Mouse (Mus musculus) midbrain, embryonic 12.5 days (tissue): ENCODE data around the gene Ncmap. TPM values are rescaled to one million over a fixed set of nuclear protein-coding genes. Genes with fewer than 3 reads are reported as not detected.
A peak's percentile ranks its signal among the peaks of the same experiment; 100 is the strongest.

Experiments
- ATAC-seq: fragments of 200-750 bp; cut with Nextera tagmentation; 2 replicates; pipeline ENCODE4 v1.8.0; 2017; ENCODE audit warnings: low read depth, moderate TSS enrichment, moderate library complexity; ENCODE audit not compliant: low FRiP score
- H3K27ac ChIP-seq: fragments of 300-500 bp; sonication (generic); replicated peaks from 2 replicates; pipeline ENCODE4 v1.5.1; 2016; ENCODE audit warnings: mild to moderate bottlenecking
- H3K27me3 ChIP-seq: fragments of 300-500 bp; sonication (generic); 2 replicates; pipeline ENCODE4 v1.6.1; 2016; ENCODE audit warnings: mild to moderate bottlenecking
- H3K36me3 ChIP-seq: fragments of 300-500 bp; sonication (generic); 2 replicates; pipeline ENCODE4 v1.6.1; 2016
- H3K4me1 ChIP-seq: fragments of 300-500 bp; sonication (generic); 2 replicates; pipeline ENCODE4 v1.6.1; 2016
- H3K4me2 ChIP-seq: fragments of 300-500 bp; sonication (generic); replicated peaks from 2 replicates; pipeline ENCODE4 v1.6.1; 2016; ENCODE audit warnings: mild to moderate bottlenecking, moderate library complexity
- H3K4me3 ChIP-seq: fragments of 300-500 bp; sonication (generic); 2 replicates; pipeline ENCODE4 v1.5.1; 2016; ENCODE audit warnings: mild to moderate bottlenecking
- H3K9ac ChIP-seq: fragments of 300-500 bp; sonication (generic); replicated peaks from 2 replicates; pipeline ENCODE4 v1.6.1; 2016; ENCODE audit warnings: mild to moderate bottlenecking, moderate library complexity
- H3K9me3 ChIP-seq: fragments of 300-500 bp; sonication (generic); 2 replicates; pipeline ENCODE4 v1.6.1; 2016; ENCODE audit warnings: mild to moderate bottlenecking
- WGBS: fragments of 180-500 bp; shearing (Covaris S2); methylation state at CpG from one replicate; pipeline ENCODE4 v1.1.7; 2016; 5-methylcytosine and 5-hydroxymethylcytosine counted together
- polyA plus RNA-seq: library from polyadenylated mRNA; unstranded; fragments of >200 nt; fragmentation: Nextera tagmentation; extraction: Ambion mirVana; gene quantifications from 2 replicates; pipeline ENCODE4 v1.2.1, GENCODE M21; 2016

The Ncmap gene
- 0.58 and 0.65 TPM in 2 replicates for polyA plus RNA-seq

DNA sequence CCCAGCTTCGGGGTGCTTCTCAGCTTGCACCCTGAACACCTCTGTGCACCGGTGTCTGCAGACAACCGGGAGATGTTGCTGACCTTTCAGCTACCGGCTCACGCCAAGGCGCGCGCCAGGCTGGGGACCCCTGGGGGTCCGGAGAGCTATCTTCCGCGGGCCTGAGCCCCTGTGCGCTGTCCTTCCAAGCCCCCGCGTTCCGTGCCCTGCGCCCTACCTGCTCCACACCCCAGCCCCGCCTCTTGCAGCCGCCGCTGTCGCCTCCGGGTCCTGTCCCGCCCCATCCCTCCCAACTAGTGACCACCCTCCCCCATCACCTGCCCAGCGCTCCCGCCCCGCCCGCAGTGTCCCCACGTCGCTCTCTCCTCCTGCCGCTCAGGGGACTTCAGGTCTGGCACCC, at the start of gene Ncmap:
Gene Ncmap, minus strand, starts transcription at position 237 of the 400 bp plus-strand sequence.
- Histone ChIP-seq H3K9ac (peak within 1 kb of the TSS; percentile 50; the same call in 1 of the 2 replicates), H3K4me2 (peak within 1 kb of the TSS; percentile 61), H3K4me1 (peaks cover 11% of the 10 kb centered on the region), H3K9me3 (no peaks in the 10 kb centered on the region), H3K4me3 (peak within 1 kb of the TSS; percentile 39), H3K27me3 (peaks cover 55% of the 10 kb centered on the region), H3K36me3 (no peaks in the 10 kb centered on the region), H3K27ac (no peak within 1 kb of the TSS)
- WGBS: 2% methylated on average over 27 of the region's 29 CpGs
- no peak for ATAC-seq

DNA sequence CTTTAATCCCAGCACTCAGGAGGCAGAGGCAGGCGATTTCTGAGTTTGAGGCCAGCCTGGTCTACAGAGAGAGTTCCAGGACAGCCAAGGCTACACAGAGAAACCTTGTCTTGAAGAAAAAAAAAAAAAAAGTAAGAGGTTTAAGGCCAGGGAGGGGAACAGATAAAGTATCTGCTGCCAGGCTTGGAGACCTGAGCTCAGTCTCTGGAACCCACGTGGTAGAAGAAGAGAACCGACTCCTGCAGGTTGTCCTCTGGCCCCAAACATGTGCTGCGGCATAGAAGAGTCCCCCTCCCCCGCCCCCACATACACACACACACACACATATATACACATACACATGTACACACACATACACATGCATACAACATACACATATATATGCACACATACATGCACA, 44.4 kb upstream of the Ncmap start:
- no peak overlapping the region for H3K4me2 ChIP-seq
- no peak for ATAC-seq
- H3K4me3 ChIP-seq: no peak overlapping the region
- no peaks in the 10 kb centered on the region for H3K27me3 ChIP-seq
- no peak overlapping the region for H3K9ac ChIP-seq
- no peak overlapping the region for H3K27ac ChIP-seq
- no peaks in the 10 kb centered on the region for H3K9me3 ChIP-seq
- 85% methylated on average over 5 of the region's 5 CpGs for WGBS
- H3K4me1 ChIP-seq: peaks cover 6% of the 10 kb centered on the region; the same call in 1 of the 2 replicates
- no peaks in the 10 kb centered on the region for H3K36me3 ChIP-seq

DNA sequence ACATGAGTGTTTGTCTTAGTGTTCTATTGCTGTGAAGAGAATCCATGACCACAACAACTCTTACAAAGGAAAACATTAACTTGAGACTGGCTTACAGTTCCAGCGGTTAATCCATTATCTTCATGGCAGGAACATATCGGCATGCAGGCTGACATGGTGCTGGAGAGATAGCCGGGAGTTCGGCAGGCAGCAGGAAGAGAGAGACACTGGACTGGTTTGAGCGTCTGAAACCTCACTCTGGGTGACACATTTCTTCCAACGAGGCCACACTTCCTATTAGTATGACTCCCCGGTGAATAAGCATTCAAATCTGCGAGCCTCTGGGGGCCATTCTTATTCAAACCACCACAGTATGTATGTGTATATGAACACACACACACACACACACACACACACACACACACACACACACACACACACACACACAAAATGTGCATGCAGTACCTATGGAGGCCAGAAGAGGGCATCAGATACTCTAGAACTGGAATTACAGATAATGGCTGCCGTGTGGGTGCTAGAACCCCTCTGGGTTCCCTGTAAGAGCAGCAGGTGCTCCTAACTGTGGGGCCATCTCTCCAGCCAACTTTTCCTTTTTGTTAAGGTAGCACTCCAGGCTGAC, 42.0 kb upstream of the Ncmap start:
- WGBS: 74% methylated on average over 9 of the region's 9 CpGs
- Histone ChIP-seq H3K27ac (no peak overlapping the region), H3K27me3 (peaks cover 11% of the 10 kb centered on the region), H3K4me2 (no peak overlapping the region), H3K4me3 (no peak overlapping the region), H3K9me3 (no peaks in the 10 kb centered on the region), H3K4me1 (peaks cover 6% of the 10 kb centered on the region; the same call in 1 of the 2 replicates), H3K9ac (no peak overlapping the region), H3K36me3 (no peaks in the 10 kb centered on the region)
- ATAC-seq: no peak

DNA sequence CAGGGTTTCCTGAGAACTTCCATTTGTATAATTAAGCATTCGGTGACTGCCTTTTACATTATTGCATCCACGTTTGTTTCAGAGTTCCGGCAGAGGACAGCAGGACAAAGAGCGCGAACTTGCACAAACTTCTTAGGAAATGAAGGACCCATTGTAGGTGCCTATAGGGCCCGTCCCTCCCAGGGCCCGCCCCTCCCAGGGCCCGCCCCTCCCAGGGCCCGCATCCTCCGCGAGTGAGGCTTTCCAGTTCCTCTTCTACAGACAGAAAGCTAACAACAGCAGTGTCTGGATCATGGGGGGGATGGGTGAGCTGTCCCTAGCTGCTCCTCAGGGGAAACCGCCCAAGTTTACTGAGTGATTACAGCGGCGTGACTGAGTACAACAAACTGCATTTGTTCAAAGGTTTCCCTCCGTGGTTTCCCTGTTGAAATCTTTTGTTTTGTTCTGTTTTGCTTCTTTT, 41.2 kb upstream of the Ncmap start:
- peaks cover 11% of the 10 kb centered on the region for H3K4me1 ChIP-seq
- H3K9me3 ChIP-seq: no peaks in the 10 kb centered on the region
- H3K27me3 ChIP-seq: peaks cover 11% of the 10 kb centered on the region
- 0 out of 2 replicates have a peak overlapping the region, but pooled peaks have one; percentile 34 for H3K9ac ChIP-seq
- H3K36me3 ChIP-seq: no peaks in the 10 kb centered on the region
- H3K4me2 ChIP-seq: peak overlapping the region; percentile 38
- H3K27ac ChIP-seq: no peak overlapping the region; the same call in 1 of the 2 replicates
- 4% methylated on average over 15 of the region's 15 CpGs for WGBS
- peak; percentile 69 for ATAC-seq
- H3K4me3 ChIP-seq: no peak overlapping the region

DNA sequence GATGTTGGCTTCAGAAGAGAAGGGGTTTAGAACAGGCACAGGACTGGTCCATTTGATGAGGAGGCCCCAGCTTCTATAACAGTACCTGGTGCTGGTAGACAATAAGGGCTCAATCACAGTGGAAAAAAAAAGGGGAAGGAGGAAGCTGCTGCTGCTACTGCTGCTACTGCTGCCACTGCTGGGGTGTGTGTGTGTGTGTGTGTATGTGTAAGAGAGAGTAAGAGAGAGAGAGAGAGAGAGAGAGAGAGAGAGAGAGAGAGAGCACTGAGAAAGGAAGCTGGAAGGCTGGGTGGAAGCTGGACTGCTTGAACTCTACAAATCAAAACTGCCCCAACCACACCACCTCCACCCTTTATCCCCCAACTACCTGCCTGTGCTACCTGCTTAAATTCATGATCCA, 39.9 kb upstream of the Ncmap start:
- Histone ChIP-seq H3K9me3 (no peaks in the 10 kb centered on the region), H3K4me2 (no peak overlapping the region), H3K9ac (no peak overlapping the region), H3K4me3 (no peak overlapping the region), H3K36me3 (no peaks in the 10 kb centered on the region), H3K4me1 (peaks cover 16% of the 10 kb centered on the region), H3K27ac (no peak overlapping the region), H3K27me3 (peaks cover 11% of the 10 kb centered on the region)
- ATAC-seq: no peak

DNA sequence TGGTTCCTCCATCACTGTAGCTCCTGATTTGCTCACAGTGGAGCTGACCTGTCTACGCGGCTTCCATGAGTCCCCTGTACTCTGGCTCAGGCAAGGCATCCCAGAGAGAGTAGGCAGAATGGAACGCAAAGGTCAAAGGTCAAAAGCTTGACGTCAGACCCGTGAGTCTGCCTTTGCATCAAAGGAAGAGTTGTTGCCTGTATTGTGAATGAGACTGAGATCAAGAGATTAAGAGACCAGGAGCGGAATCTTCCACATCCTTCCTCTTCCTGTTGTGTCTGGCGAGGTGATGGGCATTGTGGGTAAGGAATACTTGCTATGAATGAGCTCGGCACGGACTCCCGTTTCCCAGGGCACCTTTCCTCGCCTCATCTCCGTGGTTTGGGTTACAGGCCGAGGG, 38.3 kb upstream of the Ncmap start:
- no peak overlapping the region for H3K4me3 ChIP-seq
- no peak overlapping the region for H3K27ac ChIP-seq
- H3K36me3 ChIP-seq: no peaks in the 10 kb centered on the region
- peaks cover 18% of the 10 kb centered on the region for H3K4me1 ChIP-seq
- H3K27me3 ChIP-seq: peaks cover 11% of the 10 kb centered on the region
- 62% methylated on average over 13 of the region's 13 CpGs for WGBS
- no peak for ATAC-seq
- no peak overlapping the region for H3K4me2 ChIP-seq
- no peaks in the 10 kb centered on the region for H3K9me3 ChIP-seq
- H3K9ac ChIP-seq: no peak overlapping the region

DNA sequence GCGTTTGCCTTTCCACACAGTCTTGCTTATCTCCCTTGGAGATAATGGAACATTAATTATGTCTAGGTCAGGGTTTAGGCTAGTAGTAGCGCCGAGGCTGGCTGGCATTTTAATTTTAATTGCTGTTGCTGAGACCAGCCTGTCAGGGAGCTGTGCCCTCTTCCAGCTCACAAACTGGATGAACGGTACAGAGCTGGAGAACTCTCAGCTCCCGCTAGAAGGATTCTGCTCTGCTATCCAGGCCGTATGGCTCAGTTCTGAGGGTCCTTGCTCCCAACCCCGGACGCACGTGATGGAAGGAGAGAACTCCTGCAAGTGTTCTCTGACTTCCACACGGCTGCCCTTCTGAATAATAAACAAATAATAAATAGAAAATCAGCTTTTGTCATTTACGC, 36.4 kb upstream of the Ncmap start:
- H3K4me3 ChIP-seq: peak overlapping the region; percentile 76
- H3K9me3 ChIP-seq: no peaks in the 10 kb centered on the region
- peaks cover 16% of the 10 kb centered on the region for H3K4me1 ChIP-seq
- 30% methylated on average over 11 of the region's 11 CpGs for WGBS
- no peak overlapping the region for H3K27ac ChIP-seq
- peak; percentile 28; the same call in 1 of the 2 replicates for ATAC-seq
- peak overlapping the region; percentile 52 for H3K9ac ChIP-seq
- peaks cover 11% of the 10 kb centered on the region for H3K27me3 ChIP-seq
- no peaks in the 10 kb centered on the region for H3K36me3 ChIP-seq
- H3K4me2 ChIP-seq: peak overlapping the region; percentile 77

DNA sequence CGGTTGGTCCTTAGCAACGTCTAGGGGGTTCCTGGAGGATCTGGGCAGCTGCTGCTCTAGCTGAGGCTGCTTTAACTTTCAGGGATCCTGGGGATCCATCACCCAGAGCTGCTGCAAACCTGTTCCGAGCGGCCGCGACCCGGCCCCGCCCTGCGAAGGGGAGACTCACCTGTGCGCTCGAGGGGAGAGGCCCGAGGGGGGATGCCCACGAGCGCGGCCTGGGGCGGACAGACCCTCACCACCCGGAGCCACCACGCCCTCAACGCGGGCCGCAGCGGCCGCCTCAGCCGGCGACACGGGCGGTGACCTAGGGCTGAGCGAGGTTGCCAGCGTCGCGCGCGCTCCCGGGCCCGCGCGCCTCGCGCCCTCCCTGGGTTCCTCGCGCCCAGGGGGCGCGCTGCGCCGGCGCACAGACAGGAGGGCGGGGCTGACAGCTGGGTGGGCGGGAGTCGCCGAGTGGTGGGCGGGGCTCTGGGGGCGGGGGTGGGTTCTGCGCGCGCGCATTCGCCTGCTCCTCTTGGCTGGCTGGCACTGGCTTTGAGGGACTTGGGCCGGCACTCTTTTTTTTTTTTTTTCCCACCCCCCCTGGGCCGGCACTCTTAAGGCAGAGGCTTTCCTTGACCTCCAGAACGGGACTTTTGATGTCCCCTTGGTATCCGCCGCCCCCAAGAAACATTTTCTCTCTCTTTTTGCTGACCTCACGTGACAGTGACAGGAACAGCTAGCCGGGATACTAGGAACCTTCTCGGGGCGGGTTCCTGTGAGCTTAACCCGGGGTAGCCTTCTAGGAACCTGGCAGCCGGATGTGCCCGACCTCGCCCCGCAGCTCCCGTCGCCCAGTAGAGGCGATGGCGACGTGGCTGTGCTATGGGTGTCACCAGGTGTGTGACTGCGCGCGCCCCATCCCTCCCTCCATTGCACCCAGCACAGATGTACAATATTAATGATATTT, 35.7 kb upstream of the Ncmap start, which contains the start of gene Rcan3:
Gene Rcan3, minus strand, starts transcription at position 411 of the 952 bp plus-strand sequence.
- peak within 1 kb of the TSS; percentile 76 for H3K4me3 ChIP-seq
- peak within 1 kb of the TSS; percentile 78 for H3K9ac ChIP-seq
- ATAC-seq: peak; percentile 77
- peak within 1 kb of the TSS; percentile 20; the same call in 1 of the 2 replicates for H3K27ac ChIP-seq
- no peaks in the 10 kb centered on the region for H3K36me3 ChIP-seq
- under 1% methylated on average over 61 of the region's 79 CpGs for WGBS
- H3K27me3 ChIP-seq: peaks cover 11% of the 10 kb centered on the region
- H3K4me1 ChIP-seq: peaks cover 12% of the 10 kb centered on the region
- peak within 1 kb of the TSS; percentile 77 for H3K4me2 ChIP-seq
- H3K9me3 ChIP-seq: no peaks in the 10 kb centered on the region

DNA sequence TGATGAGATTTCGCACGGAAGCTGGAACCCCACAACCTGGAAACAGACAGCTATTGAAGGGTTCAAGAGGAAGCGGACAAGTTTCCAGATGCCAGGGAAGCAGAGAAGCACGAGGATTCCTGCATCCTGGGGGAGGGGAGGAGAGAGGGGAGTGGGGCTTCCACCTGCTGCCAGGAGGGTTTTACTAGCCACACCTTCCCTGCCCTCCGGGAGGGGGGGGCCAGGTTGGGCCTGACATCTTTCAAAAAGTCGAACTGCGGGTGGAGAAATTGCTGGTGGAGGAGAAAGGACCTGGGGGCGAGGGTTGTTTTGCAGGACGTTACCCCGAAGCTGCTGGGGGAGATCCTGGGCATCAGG, 35.0 kb upstream of the Ncmap start:
- Histone ChIP-seq H3K27ac (no peak overlapping the region), H3K4me2 (peak overlapping the region; percentile 77), H3K9me3 (no peaks in the 10 kb centered on the region), H3K27me3 (peaks cover 11% of the 10 kb centered on the region), H3K4me3 (peak overlapping the region; percentile 76), H3K4me1 (peaks cover 12% of the 10 kb centered on the region), H3K36me3 (no peaks in the 10 kb centered on the region), H3K9ac (peak overlapping the region; percentile 78)
- ATAC-seq: no peak
- 8% methylated on average over 10 of the region's 10 CpGs for WGBS

DNA sequence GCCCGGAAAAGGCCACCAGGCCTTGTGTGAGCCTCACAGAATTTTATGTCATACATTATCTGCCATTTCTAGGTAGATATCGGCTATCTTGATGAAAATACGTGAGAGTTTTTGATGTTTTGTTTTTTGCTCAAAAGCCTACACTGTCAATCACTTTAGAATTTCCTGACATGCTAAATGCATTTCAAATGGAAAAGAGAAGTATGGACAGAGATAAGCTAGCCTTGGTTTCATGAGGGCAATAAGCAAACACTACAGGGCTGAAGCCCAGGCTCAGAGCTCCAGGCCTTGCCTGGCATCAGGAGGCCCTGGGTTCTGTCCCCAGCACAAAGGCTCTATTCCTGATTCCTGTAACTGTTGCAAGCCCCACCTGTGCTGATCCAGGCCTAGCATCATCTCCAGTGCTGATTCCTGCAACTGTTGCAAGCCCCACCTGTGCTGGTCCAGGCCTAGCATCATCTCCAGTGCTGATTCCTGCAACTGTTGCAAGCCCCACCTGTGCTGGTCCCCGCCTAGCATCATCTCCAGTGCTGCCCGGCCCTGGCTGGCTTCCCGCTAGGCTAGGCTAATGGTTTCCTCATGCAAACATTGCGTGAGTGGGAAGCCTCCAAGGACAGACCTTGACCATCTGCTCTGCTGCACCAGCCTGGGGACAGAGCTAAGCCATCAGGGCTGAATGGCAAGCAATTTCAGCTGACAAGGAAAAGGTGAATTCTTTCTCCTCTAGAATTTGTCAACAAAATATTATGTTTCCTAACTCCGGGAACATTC, 32.1 kb upstream of the Ncmap start:
- H3K27ac ChIP-seq: no peak overlapping the region
- no peaks in the 10 kb centered on the region for H3K9me3 ChIP-seq
- no peak for ATAC-seq
- no peaks in the 10 kb centered on the region for H3K36me3 ChIP-seq
- no peak overlapping the region for H3K4me2 ChIP-seq
- no peak overlapping the region for H3K9ac ChIP-seq
- H3K4me1 ChIP-seq: peaks cover 12% of the 10 kb centered on the region
- 77% methylated on average over 8 of the region's 8 CpGs for WGBS
- no peak overlapping the region for H3K4me3 ChIP-seq
- peaks cover under 1% of the 10 kb centered on the region for H3K27me3 ChIP-seq

DNA sequence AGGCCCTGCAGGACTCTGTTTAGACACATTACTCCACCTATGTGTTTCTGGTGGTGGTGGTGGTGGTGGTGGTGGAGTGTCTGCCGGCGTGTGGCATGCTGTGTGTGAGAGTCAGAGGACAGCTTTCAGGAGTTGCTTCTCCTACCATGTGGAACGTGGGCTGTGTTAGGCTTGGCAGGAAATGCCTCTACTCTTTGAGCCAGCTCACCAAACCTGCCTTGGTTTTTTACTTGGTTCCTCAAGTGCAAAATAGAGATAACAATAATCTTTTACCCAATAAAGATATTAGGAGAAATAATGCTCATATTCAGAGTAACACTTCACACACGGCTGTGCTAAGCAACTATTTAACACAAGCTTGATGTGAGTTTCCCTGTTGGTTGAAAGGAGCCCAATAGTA, 31.4 kb upstream of the Ncmap start:
- no peak overlapping the region for H3K4me2 ChIP-seq
- ATAC-seq: no peak
- H3K27me3 ChIP-seq: no peaks in the 10 kb centered on the region; the same call in 1 of the 2 replicates
- H3K9ac ChIP-seq: no peak overlapping the region
- H3K27ac ChIP-seq: no peak overlapping the region
- 93% methylated on average over 4 of the region's 4 CpGs for WGBS
- H3K4me1 ChIP-seq: peaks cover 9% of the 10 kb centered on the region
- no peak overlapping the region for H3K4me3 ChIP-seq
- no peaks in the 10 kb centered on the region for H3K36me3 ChIP-seq
- no peaks in the 10 kb centered on the region for H3K9me3 ChIP-seq
